In genomic region chrX:157633676-157634414, GRCm38 (mm10) we compare ENCODE assay signal across 26 mouse cellular contexts. TPM values are rescaled to one million over a fixed set of nuclear protein-coding genes. Genes with fewer than 3 reads are reported as not detected.
DNase-seq lines count a peak whose midpoint lies in the region; ATAC-seq and TF ChIP-seq lines count a peak whose summit lies in the region.
"Had no signal": no experiment of that assay in that cellular context is flagged by ENCODE, and none has a peak within 500 bp of the region (broad histone marks: within the 10 kb centered on the region; RNA-seq: fewer than 3 reads in every experiment).

No protein-coding gene starts in this region.

- H3K4me2 ChIP-seq in forebrain, embryonic 13.5 days, result no peak overlapping the region
- H3K4me2 ChIP-seq in midbrain, embryonic 12.5 days (replicated peaks), result no peak overlapping the region
- no peak overlapping the region for H3K4me2 ChIP-seq in midbrain, embryonic 16.5 days (ENCODE audit: low read length)
- H3K4me2 ChIP-seq in hindbrain, embryonic 14.5 days (replicated peaks), result no peak overlapping the region
- H3K4me2 ChIP-seq: heart, embryonic 13.5 days; kidney, embryonic 15.5 days; liver, embryonic 15.5 days; lung, embryonic 14.5 days had no signal

- no peaks in the 10 kb centered on the region for H3K27me3 ChIP-seq in forebrain, embryonic 13.5 days
- H3K27me3 ChIP-seq in forebrain, embryonic 10.5 days (ENCODE audit: poor library complexity, severe bottlenecking), result no peaks in the 10 kb centered on the region; the same call in 1 of the 2 replicates
- no peaks in the 10 kb centered on the region for H3K27me3 ChIP-seq in midbrain, embryonic 12.5 days
- H3K27me3 ChIP-seq in midbrain, embryonic 16.5 days (ENCODE audit: control insufficient read depth, insufficient read depth, low read depth, low read length), result no peaks in the 10 kb centered on the region
- no peaks in the 10 kb centered on the region for H3K27me3 ChIP-seq in hindbrain, embryonic 14.5 days (ENCODE audit: control insufficient read depth, insufficient read depth, low read length)
- H3K27me3 ChIP-seq: heart, embryonic 13.5 days; kidney, embryonic 15.5 days; liver, embryonic 15.5 days had no signal

- no peak overlapping the region for H3K9ac ChIP-seq in forebrain, embryonic 13.5 days
- H3K9ac ChIP-seq in midbrain, embryonic 12.5 days (replicated peaks), result no peak overlapping the region
- H3K9ac ChIP-seq in midbrain, embryonic 16.5 days (ENCODE audit: low read depth, low read length), result no peak overlapping the region
- no peak overlapping the region for H3K9ac ChIP-seq in hindbrain, embryonic 14.5 days
- H3K9ac ChIP-seq: heart, embryonic 13.5 days; kidney, embryonic 15.5 days; liver, embryonic 15.5 days; lung, embryonic 14.5 days had no signal

- H3K36me3 ChIP-seq in forebrain, embryonic 13.5 days (ENCODE audit: poor library complexity, severe bottlenecking), result no peaks in the 10 kb centered on the region
- no peaks in the 10 kb centered on the region for H3K36me3 ChIP-seq in forebrain, embryonic 10.5 days (replicated peaks)
- no peaks in the 10 kb centered on the region for H3K36me3 ChIP-seq in midbrain, embryonic 12.5 days
- no peaks in the 10 kb centered on the region for H3K36me3 ChIP-seq in midbrain, embryonic 16.5 days (ENCODE audit: control insufficient read depth, insufficient read depth, low read length)
- no peaks in the 10 kb centered on the region for H3K36me3 ChIP-seq in hindbrain, embryonic 14.5 days (replicated peaks; ENCODE audit: control insufficient read depth, insufficient read depth)
- H3K36me3 ChIP-seq: G1E; heart, embryonic 13.5 days; kidney, embryonic 15.5 days; liver, embryonic 15.5 days had no signal

- no peaks in the 10 kb centered on the region; the same call in 1 of the 2 replicates for H3K4me1 ChIP-seq in forebrain, embryonic 13.5 days
- peaks cover 11% of the 10 kb centered on the region; the same call in 1 of the 2 replicates for H3K4me1 ChIP-seq in forebrain, embryonic 10.5 days
- H3K4me1 ChIP-seq in midbrain, embryonic 12.5 days, result no peaks in the 10 kb centered on the region
- H3K4me1 ChIP-seq in midbrain, embryonic 16.5 days (ENCODE audit: control insufficient read depth, insufficient read depth, low read length), result no peaks in the 10 kb centered on the region
- no peaks in the 10 kb centered on the region for H3K4me1 ChIP-seq in hindbrain, embryonic 14.5 days (replicated peaks; ENCODE audit: control insufficient read depth, insufficient read depth, low read length)
- H3K4me1 ChIP-seq: heart, embryonic 13.5 days; kidney, embryonic 15.5 days; liver, embryonic 15.5 days had no signal

- no peak overlapping the region for H3K4me3 ChIP-seq in forebrain, embryonic 13.5 days
- H3K4me3 ChIP-seq in forebrain, embryonic 10.5 days, result no peak overlapping the region
- H3K4me3 ChIP-seq in midbrain, embryonic 12.5 days, result no peak overlapping the region
- H3K4me3 ChIP-seq in midbrain, embryonic 16.5 days (ENCODE audit: low read depth, low read length), result no peak overlapping the region
- no peak overlapping the region for H3K4me3 ChIP-seq in hindbrain, embryonic 14.5 days (replicated peaks; ENCODE audit: low read length)
- H3K4me3 ChIP-seq: gastrocnemius, adult 2 months; heart, adult 2 months; heart, embryonic 13.5 days; kidney, embryonic 15.5 days; liver, embryonic 15.5 days had no signal

- no peak overlapping the region for H3K27ac ChIP-seq in forebrain, embryonic 13.5 days
- no peak overlapping the region for H3K27ac ChIP-seq in forebrain, embryonic 10.5 days
- no peak overlapping the region for H3K27ac ChIP-seq in midbrain, embryonic 12.5 days (replicated peaks)
- no peak overlapping the region for H3K27ac ChIP-seq in midbrain, embryonic 16.5 days (ENCODE audit: low read length)
- no peak overlapping the region for H3K27ac ChIP-seq in hindbrain, embryonic 14.5 days
- H3K27ac ChIP-seq: gastrocnemius, adult 2 months; heart, adult 2 months; heart, embryonic 13.5 days; kidney, embryonic 15.5 days; liver, embryonic 15.5 days; stomach, postnatal 0 days had no signal

- 25% methylated on average over 3 of the region's 3 CpGs for WGBS in forebrain, embryonic 13.5 days
- WGBS in forebrain, embryonic 10.5 days, result 40% methylated on average over 3 of the region's 3 CpGs
- WGBS in midbrain, embryonic 12.5 days, result 37% methylated on average over 3 of the region's 3 CpGs
- 13% methylated on average over 3 of the region's 3 CpGs for WGBS in midbrain, embryonic 16.5 days
- 35% methylated on average over 3 of the region's 3 CpGs for WGBS in hindbrain, embryonic 14.5 days

- ATAC-seq in forebrain, embryonic 13.5 days, result peak; percentile 45; the same call in 1 of the 2 replicates
- peak; percentile 74; the same call in 1 of the 2 replicates for ATAC-seq in midbrain, embryonic 12.5 days (ENCODE audit: low FRiP score, low read depth)
- no peak for ATAC-seq in midbrain, embryonic 16.5 days
- ATAC-seq in hindbrain, embryonic 14.5 days (ENCODE audit: low FRiP score), result peak; percentile 59; the same call in 1 of the 2 replicates

- no peaks in the 10 kb centered on the region for H3K9me3 ChIP-seq in forebrain, embryonic 13.5 days (replicated peaks)
- H3K9me3 ChIP-seq in forebrain, embryonic 10.5 days, result no peaks in the 10 kb centered on the region; the same call in 1 of the 2 replicates
- H3K9me3 ChIP-seq in midbrain, embryonic 12.5 days, result no peaks in the 10 kb centered on the region
- H3K9me3 ChIP-seq in midbrain, embryonic 16.5 days (replicated peaks; ENCODE audit: control insufficient read depth, low read length, poor library complexity, severe bottlenecking), result no peaks in the 10 kb centered on the region
- no peaks in the 10 kb centered on the region for H3K9me3 ChIP-seq in hindbrain, embryonic 14.5 days (ENCODE audit: control insufficient read depth, low read length)
- H3K9me3 ChIP-seq: G1E; heart, embryonic 13.5 days; kidney, embryonic 15.5 days; liver, embryonic 15.5 days had no signal

- no peak for TF ChIP-seq CTCF in brain, embryonic 14.5 days (IDR thresholded peaks at IDR 0.05; ENCODE audit: borderline replicate concordance, extremely low read depth, insufficient read depth, insufficient read length)

- no peak for TF ChIP-seq POLR2A in brain, embryonic 14.5 days (IDR thresholded peaks at IDR 0.05; ENCODE audit: borderline replicate concordance, extremely low read depth, insufficient read depth, insufficient read length, poor library complexity, severe bottlenecking)

- DNase-seq in forebrain, embryonic 10.5 days (ENCODE audit: extremely low spot score, low spot score), result no peak
- DNase-seq in brain, embryonic 14.5 days (ENCODE audit: low read depth), result peak; percentile 69
- DNase-seq in hindbrain, embryonic 14.5 days (ENCODE audit: low spot score), result no peak
- DNase-seq in right cerebral cortex, adult 2 months (ENCODE audit: low spot score in 2 of 2), result no peak
- DNase-seq: adrenal gland, postnatal 10 days; cerebellum, adult 11 months; cerebellum, adult 9-10 months; cerebellum, postnatal 36 days; gastrocnemius, adult 2 months; heart, adult 2 months; heart, postnatal 10 days; kidney, adult 18-20 months; kidney, postnatal 25 days; lung, embryonic 14.5 days; right cerebral cortex, adult 18-20 months; right cerebral cortex, postnatal 4 days; thymus, adult 18-20 months; thymus, postnatal 25 days had no signal

RNA-seq across cellular contexts. Expression of gene Mbtps2, which starts 35.3 kb away (rescaled TPM):
- polyA plus RNA-seq in forebrain, embryonic 13.5 days (2015; fragmentation: Nextera tagmentation; extraction: Ambion mirVana), result 26.1 and 26.7 TPM in 2 replicates
- 23.3 and 27.1 TPM in 2 replicates for polyA plus RNA-seq in forebrain, embryonic 10.5 days (2016; fragmentation: Nextera tagmentation; extraction: Ambion mirVana)
- 23.0 and 24.4 TPM in 2 replicates for polyA plus RNA-seq in midbrain, embryonic 12.5 days (2016; fragmentation: Nextera tagmentation; extraction: Ambion mirVana)
- polyA plus RNA-seq in midbrain, embryonic 16.5 days (2015; fragmentation: Nextera tagmentation; extraction: Ambion mirVana), result 32.5 and 33.4 TPM in 2 replicates
- polyA plus RNA-seq in brain, embryonic 14.5 days (2012; rRNA removed), result 50.5 and 50.8 TPM in 2 replicates
- 35.7 and 39.3 TPM in 2 replicates for polyA plus RNA-seq in hindbrain, embryonic 14.5 days (2014; fragmentation: Nextera tagmentation; extraction: Ambion mirVana)
